Mouse (Mus musculus) spleen, adult 2 months (tissue): Measurements from ENCODE around the gene Col18a1.

ENCODE experiments used
- CTCF ChIP-seq: fragments of 200-500 bp; IDR thresholded peaks from 2 replicates; pipeline ENCODE4 v1.5.1; 2011; ENCODE audit warnings: mild to moderate bottlenecking, inconsistent platforms; ENCODE audit not compliant: insufficient read depth, insufficient read length, insufficient replicate concordance; ENCODE audit errors: extremely low read depth
- POLR2A ChIP-seq: fragments of 200-500 bp; IDR thresholded peaks from 2 replicates; pipeline ENCODE4 v1.6.1; 2011; ENCODE audit warnings: low read depth, low read length, inconsistent platforms

- TF ChIP-seq POLR2A (no peak), CTCF (no peak)
Measured at GRCm38 (mm10) chr10:77150016-77150415, 16.3 kb downstream of the Col18a1 start.
